Mouse (Mus musculus): Measurements from ENCODE around the gene Plxdc1.

Plxdc1 gene

DNA sequence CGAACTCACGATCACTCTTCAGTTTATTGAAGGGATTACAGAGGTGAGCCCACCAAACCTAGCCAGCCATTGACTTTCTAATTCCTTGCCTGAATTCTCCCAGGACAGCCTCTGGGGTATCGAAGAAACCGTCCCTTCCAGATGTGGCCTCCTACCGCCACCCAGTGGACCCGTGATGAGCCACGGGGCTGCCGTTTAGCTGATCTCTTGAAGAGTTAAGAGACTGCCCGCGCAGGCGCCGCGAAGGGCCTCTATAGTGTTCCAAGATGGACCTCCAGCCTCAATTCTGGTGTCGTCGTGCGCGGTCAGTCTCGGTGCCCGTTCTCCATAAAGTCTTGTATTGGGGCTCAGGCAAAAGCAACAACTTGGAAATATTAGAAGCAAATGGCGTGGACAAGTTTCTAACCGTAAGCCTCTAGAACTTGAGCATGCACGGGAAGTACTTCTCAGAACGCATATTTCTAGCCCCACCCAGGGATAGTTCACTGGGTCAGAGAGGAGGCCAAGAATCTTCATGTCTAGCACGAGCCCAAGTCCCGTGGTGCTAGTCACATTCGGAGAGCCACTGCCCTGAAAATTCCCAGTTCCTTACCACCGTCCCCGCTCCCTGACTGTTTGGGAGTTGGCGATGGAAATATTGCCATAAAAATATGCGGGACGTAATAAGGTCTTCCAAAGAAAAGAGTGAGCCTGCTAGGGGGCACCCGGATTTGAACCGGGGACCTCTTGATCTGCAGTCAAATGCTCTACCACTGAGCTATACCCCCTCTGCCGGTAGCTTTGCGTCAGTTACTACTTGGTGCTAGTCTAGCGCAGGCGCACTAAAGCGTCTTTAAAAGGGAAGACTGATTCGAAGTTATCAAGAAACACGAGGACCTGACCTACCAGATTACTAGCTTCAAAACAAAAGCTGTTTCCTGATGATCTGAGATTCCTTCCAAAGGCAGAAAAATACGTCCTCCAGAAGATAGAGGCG, 1.6 kb upstream of the Plxdc1 start:
- DNase-seq (ENCODE audit: low spot score in 2 of 2) = peak; percentile 86 to 96

DNA sequence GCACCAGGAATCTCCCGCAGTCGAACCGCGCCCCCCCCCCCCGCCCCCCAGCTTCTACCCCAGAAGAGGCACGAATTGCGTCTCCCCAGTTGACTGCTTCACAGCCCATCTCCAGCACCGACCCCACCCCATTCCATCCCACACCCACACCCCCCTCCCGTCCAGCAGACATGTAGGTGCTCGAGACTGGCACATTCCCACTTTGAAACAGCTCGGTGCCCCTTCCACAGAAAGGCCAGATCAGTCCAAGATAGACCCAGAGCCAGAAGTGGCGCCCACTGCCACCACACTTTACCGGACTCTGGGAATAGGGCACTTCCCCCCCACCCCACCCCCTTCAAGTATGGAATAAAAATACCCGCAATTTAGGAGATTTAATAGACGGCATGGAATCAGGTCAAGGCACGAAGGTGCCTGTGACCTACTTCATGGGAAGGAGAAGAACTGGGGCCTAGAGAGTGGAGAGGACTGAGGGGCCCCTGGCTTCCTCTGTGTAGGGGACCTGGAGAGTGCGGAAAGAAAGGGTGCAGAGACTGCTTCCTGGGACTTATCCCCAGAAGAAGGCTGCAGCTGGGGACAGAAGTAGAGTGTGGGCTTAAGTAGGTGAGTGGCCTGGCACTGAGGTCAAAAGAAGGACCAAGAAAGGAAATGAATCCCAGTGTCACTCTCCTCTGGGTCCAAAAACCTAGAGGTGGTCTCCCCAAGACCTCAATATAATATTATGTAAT, 658 bp upstream of the Plxdc1 start:
- no peak for DNase-seq (ENCODE audit: low spot score in 2 of 2)

DNA sequence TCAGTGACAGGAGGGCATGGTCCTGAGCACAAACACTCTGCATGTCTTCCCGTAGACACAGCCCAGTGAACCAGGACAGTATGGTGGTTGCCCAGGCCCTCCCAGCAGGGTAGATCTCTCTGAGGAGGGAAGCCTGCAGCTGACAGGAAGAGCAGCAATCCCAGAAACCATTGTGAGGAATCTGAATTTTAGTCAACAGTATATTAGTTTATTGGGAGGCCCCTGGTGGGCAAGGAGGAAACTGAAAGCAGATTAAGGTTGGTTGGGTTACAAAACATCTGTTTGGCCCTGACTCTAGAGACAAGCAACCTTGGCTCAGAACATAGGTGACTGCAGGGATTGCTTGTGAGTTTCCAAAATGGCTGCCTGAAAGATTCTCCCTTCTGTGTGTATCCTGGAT, 2.3 kb downstream of the Plxdc1 start:
- no peak for DNase-seq (ENCODE audit: low spot score in 2 of 2)

DNA sequence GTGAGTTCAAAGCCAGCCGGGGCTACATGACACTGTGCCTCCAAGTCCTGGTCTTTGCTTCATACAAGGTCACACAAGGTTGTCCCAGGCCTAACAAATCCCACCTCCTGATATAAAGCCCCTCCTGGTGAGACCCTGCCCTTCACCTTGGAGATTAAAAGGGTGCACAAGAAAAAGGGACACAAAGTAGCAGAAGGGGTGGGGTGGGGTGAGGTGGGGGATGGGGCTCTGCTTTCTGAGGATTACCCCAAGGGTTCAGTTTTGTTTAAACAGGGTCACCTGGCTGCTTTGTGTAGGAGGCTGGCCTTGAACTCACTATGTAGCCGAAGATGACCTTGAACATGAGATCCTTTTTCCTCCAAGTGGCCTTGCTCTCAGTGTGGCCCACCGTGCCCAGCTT, 2.7 kb downstream of the Plxdc1 start:
- no peak for DNase-seq (ENCODE audit: low spot score in 2 of 2)

DNA sequence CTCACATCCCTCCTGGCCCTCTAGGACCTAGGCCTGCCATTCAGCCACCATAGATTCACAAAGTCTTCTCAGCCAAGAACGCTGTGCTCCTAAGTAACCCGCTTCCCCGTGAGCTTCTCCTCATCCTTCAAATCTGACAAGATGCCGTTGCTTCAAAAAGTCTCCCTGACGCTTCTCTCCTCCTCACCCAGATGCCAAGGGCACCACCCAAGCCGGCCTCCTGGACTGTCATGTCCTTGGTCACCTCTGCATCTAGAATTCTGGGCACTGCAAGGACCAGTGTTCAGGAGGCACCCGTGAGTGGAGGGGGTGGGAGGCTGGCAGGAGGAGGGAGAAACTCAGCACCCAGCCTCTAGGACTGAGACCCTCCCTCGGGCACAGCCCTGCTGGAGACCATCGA, 3.5 kb downstream of the Plxdc1 start:
- no peak for DNase-seq (ENCODE audit: low spot score in 2 of 2)

DNA sequence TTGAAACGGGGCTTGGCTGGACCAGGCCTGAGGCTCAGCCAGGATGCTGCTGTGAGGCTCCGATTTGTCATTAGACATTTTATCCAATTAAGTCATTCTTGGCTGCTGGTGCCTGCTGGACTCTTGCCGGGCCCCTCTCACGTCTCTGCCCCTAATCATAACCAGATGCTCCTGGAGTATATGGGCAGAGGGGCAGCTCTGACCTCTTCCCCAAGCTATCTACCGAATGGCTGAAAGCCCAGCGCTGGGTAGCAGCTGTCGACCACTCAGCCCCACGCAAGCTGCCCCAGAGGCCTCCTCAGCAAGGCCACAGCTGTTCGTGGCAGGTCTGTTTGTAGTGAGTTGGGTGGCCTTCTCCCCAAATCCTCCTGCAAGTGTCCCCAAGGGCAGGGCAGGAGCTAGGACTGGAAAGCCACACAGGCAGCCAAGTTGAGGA, 5.7 kb downstream of the Plxdc1 start:
- DNase-seq (ENCODE audit: low spot score in 2 of 2) = peak in 1 of 2 experiments; percentile 72

DNA sequence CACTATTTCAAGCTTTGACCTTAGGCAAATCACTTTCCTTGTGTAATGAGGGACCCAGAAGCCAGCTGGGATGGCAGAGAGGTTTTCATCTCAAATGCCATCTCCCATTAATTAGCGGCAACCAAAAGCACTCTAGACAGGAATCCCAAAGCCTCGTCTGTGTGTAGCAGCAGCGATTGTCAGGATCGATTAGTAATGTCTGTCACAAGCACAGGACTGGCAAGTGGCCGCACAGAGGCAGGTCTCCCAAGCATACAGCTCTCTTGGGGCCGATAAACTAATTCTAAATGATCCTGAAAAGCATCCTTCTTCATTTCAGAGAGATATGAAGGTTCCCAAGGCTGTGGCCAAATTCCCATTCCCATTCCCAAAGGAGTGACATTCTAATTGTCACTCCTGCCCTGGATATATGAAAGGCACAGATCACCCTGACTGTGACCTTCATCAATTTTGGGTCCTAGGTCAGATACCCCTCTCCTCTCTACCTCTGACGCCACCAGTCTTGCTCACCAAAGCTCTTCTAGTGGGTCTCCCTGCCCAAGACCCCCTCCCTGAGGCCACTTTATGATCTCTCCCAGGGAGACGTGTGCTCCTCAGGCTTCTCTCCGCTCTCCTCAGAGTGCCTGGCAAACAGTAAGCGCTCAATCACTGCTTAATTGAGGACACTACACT, 6.3 kb downstream of the Plxdc1 start:
- DNase-seq (ENCODE audit: low spot score in 2 of 2) = no peak

DNA sequence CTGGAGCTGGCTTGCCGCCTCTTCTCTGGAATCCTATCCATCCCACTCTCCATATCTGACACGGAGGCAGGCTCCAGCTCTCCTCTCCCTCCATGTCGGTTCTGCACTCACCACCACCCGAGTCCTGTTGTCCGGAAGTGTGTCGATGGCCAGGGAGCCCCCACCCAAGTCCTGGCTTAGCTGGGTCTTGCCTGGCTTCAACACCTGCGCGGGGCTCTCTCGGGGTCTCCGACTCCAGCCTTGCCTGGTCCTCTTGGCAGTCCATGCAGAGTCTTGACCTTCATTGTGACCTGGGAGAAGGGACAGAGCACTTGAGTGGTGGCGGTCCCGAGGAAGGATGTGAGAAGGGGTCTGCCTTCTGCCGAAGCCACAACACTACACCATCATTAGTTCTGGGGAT, 7.9 kb downstream of the Plxdc1 start:
- no peak for DNase-seq (ENCODE audit: low spot score in 2 of 2)

DNA sequence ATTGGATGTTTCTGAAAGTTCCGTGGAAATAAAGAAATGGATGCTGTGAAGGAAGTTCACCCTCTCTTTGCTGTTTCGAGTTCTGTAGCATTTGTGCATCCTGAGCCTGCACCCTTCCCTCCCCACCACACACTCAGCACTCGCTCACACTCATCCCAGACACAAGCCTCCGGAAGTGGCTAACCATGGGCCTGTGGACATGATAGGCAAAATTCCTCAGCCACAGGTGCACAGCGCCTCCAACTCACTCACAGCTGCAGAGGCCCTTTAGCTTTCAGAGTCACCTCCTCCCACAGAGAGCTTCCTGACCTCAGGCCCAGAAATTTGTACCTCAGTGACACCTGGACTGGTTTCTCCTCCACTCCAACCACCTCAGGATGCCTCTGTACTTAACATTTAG, 8.4 kb downstream of the Plxdc1 start:
- no peak for DNase-seq (ENCODE audit: low spot score in 2 of 2)

DNA sequence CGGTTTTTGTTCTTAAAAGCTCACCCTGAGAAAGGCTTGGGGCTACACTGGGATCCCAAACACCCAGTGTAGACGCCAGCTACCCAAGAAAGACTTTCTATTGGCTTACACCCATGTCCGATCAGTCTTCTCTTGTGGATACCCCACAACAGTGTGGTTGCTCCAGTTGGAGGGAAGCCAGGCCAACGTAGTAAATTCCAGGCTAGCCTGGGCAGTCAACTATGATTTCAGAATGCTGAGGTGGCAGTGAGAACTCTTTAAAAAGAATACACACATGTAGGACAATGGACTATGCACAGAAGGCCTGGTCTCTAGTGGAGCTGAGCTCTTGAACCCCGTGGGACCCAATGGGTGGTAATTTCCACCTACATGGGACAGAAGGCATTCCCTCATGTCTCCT, 11.5 kb downstream of the Plxdc1 start:
- DNase-seq (ENCODE audit: low spot score in 2 of 2) = no peak

DNA sequence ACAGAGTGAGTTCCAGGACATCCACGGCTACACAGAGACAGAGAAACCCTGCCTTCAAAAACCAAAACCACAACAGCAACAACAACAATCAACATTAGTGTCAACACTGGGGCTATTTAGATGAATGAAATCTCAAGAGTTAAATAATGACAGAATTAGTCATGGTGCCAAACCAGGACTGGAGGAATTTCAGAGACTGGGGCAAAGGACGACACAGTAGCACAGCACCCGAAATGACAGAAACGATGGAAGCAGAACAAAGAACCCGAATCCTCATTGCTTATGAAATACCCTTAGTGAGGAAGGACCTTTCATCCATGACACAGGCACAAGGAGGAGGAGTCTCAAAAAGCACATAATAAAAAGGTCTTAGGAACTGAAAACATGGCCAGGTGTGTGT, 12.1 kb downstream of the Plxdc1 start:
- DNase-seq (ENCODE audit: low spot score in 2 of 2) = no peak

DNA sequence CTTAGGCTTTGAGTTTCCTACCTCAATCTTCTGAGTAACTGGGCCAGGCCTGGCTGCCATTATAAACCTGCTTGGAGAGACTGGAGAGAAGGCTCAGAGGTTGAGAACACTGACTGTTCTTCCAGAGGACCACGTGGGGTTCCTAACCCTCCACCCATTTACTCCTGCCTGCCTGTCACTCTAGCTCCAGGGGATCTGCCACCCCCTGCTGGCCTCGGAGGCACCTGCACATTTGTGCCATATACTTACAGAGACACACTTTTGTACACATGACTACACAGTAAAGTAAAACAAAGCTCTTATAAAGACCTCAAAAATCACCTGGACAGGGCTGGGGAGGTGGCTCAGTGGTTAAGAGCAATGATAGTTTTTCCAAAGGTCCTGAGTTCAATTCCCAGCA, 13.8 kb downstream of the Plxdc1 start:
- DNase-seq (ENCODE audit: low spot score in 2 of 2) = no peak

DNA sequence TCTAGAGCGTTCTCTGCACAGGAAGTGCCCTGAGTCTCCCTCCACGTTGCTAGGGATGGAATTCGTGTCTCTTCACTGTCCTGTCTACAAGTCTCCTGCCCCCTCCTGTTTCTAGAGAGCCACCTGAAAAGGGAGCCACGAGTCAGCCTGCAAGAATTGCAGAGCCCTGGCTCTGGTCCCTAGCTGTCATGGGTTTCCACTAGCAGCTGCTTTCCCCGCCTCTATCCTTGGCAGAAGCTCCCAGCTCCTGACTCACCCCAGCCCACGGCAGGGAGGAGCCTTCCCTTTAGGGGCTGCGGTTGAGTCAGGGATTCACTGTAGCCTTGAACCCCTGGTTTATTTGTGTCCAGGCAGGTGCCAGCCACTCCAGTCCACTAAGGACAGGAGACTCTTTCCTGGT, 15.0 kb downstream of the Plxdc1 start:
- peak in 1 of 2 experiments; percentile 52 for DNase-seq (ENCODE audit: low spot score in 2 of 2)

DNA sequence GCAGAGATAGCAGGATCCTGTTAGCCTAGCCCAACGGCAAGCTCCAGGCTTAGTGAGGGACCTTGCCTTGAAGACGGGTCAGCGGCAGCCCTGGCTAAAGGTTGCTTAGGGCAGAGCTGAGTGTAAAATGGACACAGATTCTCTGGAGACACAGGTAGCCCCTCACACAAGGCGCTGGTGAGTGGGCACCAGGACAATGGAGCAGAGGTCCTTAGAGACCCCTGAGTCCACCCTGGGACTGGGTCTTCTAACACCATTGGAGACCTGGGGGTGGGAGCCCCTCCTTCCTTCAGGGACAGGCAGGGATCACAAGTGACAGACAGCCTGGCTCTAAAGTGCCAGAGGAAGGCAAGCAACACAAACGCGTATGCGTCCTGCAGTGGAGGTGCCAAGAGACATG, 15.5 kb downstream of the Plxdc1 start:
- no peak for DNase-seq (ENCODE audit: low spot score in 2 of 2)

DNA sequence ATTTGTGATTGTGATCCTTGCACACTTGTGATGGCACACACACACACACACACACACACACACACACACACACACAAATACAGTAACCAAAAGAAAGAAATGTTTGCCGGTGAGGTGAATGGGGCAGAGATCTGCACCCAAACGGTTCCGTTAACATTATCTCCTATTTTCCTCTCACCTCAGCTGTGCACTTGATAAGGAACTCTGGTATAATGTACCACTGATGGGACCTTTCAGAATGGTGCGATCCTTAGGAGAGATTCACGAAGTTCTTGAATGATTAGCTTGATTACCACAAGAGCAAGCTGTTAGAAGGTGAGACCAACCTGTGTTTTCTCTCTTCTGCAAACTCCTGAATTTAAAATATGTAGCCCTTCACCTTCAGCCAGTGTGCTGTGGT, 17.9 kb downstream of the Plxdc1 start:
- no peak for DNase-seq (ENCODE audit: low spot score in 2 of 2)

DNA sequence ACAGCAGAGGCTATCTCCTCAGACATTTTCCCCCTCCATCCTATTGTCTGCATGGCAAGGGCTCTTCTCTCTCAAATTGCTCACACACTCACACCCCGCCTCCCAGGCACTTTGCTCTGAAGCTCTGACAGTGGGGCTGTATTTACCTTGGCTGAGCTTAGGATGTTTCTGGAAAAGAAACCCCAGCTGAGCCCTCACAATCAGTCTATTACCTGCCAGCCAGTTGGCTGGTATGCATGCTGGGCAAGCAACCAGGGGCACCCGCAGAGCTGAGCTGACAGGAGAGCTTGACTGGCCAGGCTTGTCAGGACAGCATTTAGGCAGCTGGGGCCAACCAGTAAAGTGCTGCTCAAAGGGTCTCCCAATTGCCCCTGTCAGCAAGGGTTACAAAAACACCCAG, 19.1 kb downstream of the Plxdc1 start:
- peak in 1 of 2 experiments; percentile 56 for DNase-seq (ENCODE audit: low spot score in 2 of 2)

DNA sequence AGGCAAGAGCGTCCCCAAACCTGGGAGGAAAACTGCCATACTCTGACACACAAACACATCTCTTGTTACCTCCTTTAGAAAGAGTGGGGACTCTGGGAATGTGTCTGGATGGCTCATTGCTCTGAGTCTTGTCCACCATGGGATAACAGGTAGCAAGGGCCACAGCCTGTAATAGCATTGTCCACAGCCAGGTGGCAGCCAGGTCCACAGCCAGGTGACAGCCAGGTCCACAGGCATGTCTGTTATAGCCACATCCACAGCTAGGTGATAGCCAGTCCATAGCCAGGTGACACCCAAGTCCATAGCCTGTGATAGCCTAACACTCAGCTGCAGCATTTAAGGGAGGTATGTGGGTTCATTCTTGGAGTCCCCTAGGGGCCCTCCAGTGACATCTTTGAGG, 25.3 kb downstream of the Plxdc1 start:
- no peak for DNase-seq (ENCODE audit: low spot score in 2 of 2)

DNA sequence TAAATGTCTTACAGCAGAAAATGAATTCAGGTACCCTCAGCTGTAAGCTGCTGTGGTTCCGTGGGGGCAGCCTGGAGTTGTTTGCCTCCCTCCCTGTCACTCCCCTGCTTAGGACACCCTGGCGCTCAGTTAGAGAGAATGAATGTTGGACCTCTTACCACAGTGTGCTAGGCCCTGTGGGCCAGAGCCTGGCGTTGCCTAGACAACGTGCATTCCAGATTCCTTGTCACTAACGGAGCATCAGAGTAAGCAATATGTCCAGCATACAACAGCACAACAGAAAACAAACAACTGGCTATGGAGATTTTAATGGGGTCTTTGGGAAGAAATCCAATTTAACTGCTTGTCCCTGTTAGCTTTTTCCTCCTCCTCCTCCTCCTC, 27.0 kb downstream of the Plxdc1 start:
- no peak for DNase-seq (ENCODE audit: low spot score in 2 of 2)

DNA sequence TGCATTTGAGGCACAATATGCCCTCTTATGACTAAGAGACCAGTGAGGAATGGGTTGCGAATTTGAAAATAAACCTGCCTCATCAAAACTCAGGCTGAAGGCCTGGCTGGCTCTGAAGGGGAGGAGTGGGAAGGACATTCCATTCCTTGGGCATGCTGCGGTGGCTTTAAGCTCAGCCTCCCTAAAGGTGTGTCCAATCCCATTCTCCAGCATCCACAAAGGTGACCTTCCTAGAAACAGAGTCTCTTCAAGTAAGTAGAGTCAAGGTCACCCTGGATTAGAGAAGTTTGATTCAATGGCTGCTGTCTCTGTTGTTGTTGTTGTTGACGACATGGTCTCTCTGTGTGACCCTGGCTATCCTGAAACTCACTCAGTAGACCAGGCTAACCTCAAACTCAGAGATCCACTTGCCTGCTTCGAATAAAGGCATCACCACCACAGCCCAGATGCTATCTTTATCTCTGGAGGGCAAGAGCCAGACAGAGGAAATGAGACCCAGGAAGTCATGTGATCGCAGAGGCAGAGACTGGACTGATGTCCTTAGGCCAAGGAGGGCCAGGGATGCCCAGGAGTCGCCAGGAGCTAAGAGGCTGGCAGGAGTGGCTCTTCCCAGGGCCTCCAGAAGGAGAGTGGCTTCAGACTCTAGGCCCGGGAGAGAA, 27.5 kb downstream of the Plxdc1 start:
- no peak for DNase-seq (ENCODE audit: low spot score in 2 of 2)

DNA sequence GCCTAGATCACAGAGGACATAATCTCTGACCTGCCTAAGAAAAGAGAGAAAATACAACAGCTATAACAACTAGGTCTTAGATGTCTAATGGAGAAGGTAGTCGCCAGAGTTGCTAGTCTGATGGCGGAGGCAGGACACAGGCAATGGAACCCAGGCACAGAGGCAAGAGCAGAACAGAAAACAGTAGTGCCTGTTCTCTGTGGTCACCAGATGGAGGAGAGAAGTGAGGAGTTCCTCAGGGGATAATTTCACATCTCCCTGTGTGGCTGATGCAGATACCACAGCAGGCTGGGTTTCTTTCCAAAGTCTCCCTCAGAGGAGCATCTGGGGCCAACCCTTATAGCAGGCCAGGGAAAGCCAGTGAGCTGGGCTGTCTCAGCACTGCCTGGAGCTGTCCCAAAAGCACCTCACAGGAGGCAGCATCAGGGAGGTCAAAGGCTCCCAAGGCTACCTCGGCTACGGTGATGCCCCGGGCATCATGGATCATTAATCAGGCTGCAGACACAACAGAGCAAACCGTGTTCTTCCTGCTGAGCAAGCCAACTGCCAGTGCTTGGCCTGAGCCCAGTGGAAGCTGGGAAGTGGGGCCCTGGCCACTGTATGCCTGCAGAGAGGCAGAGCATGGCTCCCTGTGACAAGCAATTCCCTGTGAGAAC, 29.2 kb downstream of the Plxdc1 start:
- DNase-seq (ENCODE audit: low spot score in 2 of 2) = peak; percentile 38 to 61

DNA sequence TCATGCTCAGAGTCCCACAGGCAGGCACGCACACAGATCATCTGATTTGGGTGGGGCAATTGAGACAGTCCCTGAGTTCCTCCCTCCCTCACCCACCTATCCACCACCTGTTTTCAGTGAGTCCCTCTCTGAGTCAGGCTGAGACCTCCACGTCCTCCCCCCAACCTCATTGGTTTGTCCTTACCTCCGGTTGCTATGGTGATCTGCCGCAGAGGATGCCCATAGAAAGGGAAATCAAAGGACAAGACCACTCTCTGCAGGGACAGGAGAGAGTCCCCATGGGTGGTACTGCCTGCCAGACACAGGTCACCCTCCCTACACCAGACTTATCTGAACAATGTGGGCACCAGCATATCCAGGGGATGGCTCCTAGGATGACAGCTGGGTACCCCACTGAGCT, 30.3 kb downstream of the Plxdc1 start:
- DNase-seq (ENCODE audit: low spot score in 2 of 2) = no peak
